Mouse (Mus musculus) C2C12 (cell line): ENCODE results near the gene Gm9639. TPM values are rescaled to one million over a fixed set of nuclear protein-coding genes. Genes with fewer than 3 reads are reported as not detected.
"Not testable (repeated sequence)": the region's sequence is repeated elsewhere in the genome, so short reads cannot be mapped to it uniquely, and the experiment has no call there.

Experiments used
- H3K27me3 ChIP-seq: one replicate; pipeline ENCODE4 v1.6.1; 2011; ENCODE audit not compliant: control insufficient read depth, insufficient read depth, insufficient read length
- H3K36me3 ChIP-seq: one replicate; pipeline ENCODE4 v1.6.1; 2011; ENCODE audit not compliant: control insufficient read depth, insufficient read depth
- H3K4me3 ChIP-seq: one replicate; pipeline ENCODE4 v1.5.1; 2011; ENCODE audit warnings: mild to moderate bottlenecking, control low read depth; ENCODE audit not compliant: poor library complexity, insufficient read depth, severe bottlenecking
- H3K79me2 ChIP-seq: one replicate; pipeline ENCODE4 v1.6.1; 2011; ENCODE audit not compliant: control insufficient read depth, insufficient read depth
- H3K79me3 ChIP-seq: one replicate; pipeline ENCODE4 v1.6.1; 2011; ENCODE audit warnings: low read depth, control low read depth
- H3ac ChIP-seq: one replicate; pipeline ENCODE3; 2011; ENCODE audit warnings: low read depth; ENCODE audit not compliant: control insufficient read depth, insufficient read length
- CEBPB ChIP-seq: IDR thresholded peaks from one replicate; pipeline ENCODE4 v1.6.1; 2011; ENCODE audit warnings: low read depth, mild to moderate bottlenecking, control low read depth, moderate library complexity
- CTCF ChIP-seq: IDR thresholded peaks from one replicate; pipeline ENCODE4 v1.5.1; 2011; ENCODE audit not compliant: control insufficient read depth, insufficient read depth, insufficient read length
- FOSL1 ChIP-seq: IDR thresholded peaks from one replicate; pipeline ENCODE4 v1.8.0; 2011; ENCODE audit warnings: mild to moderate bottlenecking, low read length; ENCODE audit not compliant: poor library complexity, insufficient read depth, severe bottlenecking
- MAX ChIP-seq: IDR thresholded peaks from one replicate; pipeline ENCODE4 v1.6.1; 2011; ENCODE audit warnings: mild to moderate bottlenecking, control low read depth
- MYOD1 ChIP-seq: IDR thresholded peaks from one replicate; pipeline ENCODE4 v1.6.1; 2011; ENCODE audit warnings: low read depth; ENCODE audit not compliant: control insufficient read depth, insufficient read length
- MYOG ChIP-seq: IDR thresholded peaks from one replicate; pipeline ENCODE4 v1.6.1; 2011; ENCODE audit not compliant: control insufficient read depth, insufficient read length; ENCODE audit errors: extremely low read depth
- USF1 ChIP-seq: IDR thresholded peaks from one replicate; pipeline ENCODE4 v1.6.1; 2011; ENCODE audit warnings: low read depth, mild to moderate bottlenecking, control low read depth, moderate library complexity
- polyA plus RNA-seq: library from polyadenylated mRNA; unstranded; fragments of >200 nt; fragmentation: generic; extraction: Trizol; gene quantifications from one replicate; pipeline ENCODE4 v1.2.1, GENCODE M21; 2012; ENCODE audit warnings: missing spikeins

Gene Gm9639
- polyA plus RNA-seq, 1 experiment = not detected

DNA sequence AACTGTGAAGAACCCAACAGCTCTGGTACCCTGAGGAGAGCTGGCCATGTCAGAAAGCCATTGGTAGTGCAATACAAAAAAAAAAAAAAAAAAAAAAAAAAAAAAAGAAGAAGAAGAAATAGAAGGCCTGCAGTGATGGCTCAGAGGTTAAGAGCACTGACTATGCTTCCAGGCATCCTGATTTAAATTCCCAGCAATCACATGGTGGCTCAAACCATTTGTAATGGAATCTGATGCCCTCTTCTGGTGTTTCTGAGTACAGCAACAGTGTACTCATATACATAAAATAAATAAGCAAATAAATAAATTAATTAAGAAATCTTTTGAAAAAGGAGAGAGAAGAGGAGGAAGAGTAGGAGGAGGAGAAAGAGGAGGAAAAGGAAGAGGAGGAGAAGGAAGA, 41.4 kb downstream of the Gm9639 start:
- no peak for TF ChIP-seq CEBPB
- TF ChIP-seq MYOG = no peak
- TF ChIP-seq CTCF = no peak
- TF ChIP-seq USF1 = no peak
- no peak for TF ChIP-seq FOSL1
- no peak for TF ChIP-seq MYOD1
- TF ChIP-seq MAX = no peak
- H3K36me3 ChIP-seq = no peaks in the 10 kb centered on the region
- H3ac ChIP-seq = no peak overlapping the region
- no peak overlapping the region for H3K4me3 ChIP-seq
- no peaks in the 10 kb centered on the region for H3K27me3 ChIP-seq
- H3K79me2 ChIP-seq = no peaks in the 10 kb centered on the region
- H3K79me3 ChIP-seq = no peaks in the 10 kb centered on the region

DNA sequence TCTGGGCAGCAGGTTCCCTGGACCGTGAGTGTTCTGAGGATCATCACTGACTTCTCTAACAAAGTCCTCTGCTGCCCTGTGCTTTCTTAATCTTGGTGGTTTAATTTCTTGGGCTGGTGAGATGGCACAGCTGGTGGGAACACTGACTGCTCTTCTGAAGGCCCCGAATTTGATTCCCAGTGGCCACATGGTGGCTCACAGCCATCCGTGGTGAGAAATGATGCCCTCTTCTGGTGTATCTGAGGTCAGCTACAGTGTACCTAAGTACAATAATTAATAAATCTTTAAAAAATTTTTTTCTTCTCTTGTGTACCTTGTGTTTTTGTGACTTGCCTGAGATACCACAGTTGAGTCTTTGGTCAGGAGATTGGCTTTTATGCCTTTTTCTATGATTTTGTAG, 42.6 kb downstream of the Gm9639 start:
- H3K4me3 ChIP-seq, H3K27me3 ChIP-seq, H3K79me3 ChIP-seq, H3K79me2 ChIP-seq, H3ac ChIP-seq, H3K36me3 ChIP-seq: not testable (repeated sequence)

DNA sequence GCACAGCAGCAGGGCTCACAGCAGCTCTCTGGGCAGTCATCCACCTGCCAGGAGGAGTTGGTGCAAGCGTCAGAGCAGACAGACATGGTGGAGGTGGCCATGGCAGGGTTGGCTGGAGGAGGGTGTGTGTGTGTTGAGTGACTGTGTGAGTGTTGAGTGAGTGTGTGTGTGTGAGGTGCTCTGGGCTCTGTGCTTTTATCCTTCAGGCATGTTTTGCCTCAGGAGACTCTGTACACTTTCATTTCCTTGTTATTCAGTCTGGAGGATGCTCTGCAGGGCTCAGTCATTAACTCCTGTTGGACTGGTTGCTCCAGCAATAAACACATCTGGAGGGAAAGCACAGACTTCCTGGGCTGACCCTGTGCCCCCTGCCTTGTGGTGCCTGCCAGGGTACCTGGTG, 43.6 kb downstream of the Gm9639 start, which contains the start of gene Gm9736:
TSS of gene Gm9736 (minus strand) at position 101 of the 400 bp plus-strand sequence.
- H3K27me3 ChIP-seq, H3K79me3 ChIP-seq, H3K36me3 ChIP-seq, H3K79me2 ChIP-seq, H3ac ChIP-seq, H3K4me3 ChIP-seq: not testable (repeated sequence)

GRCm38 (mm10) chr10:77750686-77751085, 44.2 kb downstream of the Gm9639 start:
- not testable (repeated sequence) for H3ac ChIP-seq, H3K27me3 ChIP-seq, H3K79me3 ChIP-seq, H3K36me3 ChIP-seq, H3K4me3 ChIP-seq, H3K79me2 ChIP-seq

Other genes with a start within 250 kb of the Gm9639 start
- gene Pttg1ip, start 213.4 kb downstream of the Gm9639 start, polyA plus RNA-seq = 96.1 TPM
- gene Sumo3, start 189.0 kb downstream of the Gm9639 start, polyA plus RNA-seq = 152 TPM
- gene Gm49325, start 188.9 kb downstream of the Gm9639 start, polyA plus RNA-seq = 5.1 TPM
- gene Ube2g2, start 172.8 kb downstream of the Gm9639 start, polyA plus RNA-seq = 85.5 TPM
- not detected for gene Tspear, start 108.5 kb downstream of the Gm9639 start, polyA plus RNA-seq
- gene Gm19402, start 104.3 kb downstream of the Gm9639 start, polyA plus RNA-seq = not detected
- gene Gm9508, start 97.8 kb downstream of the Gm9639 start, polyA plus RNA-seq = not detected
- not detected for gene Gm10272, start 88.5 kb downstream of the Gm9639 start, polyA plus RNA-seq
- not detected for gene Gm10024, start 83.6 kb downstream of the Gm9639 start, polyA plus RNA-seq
- not detected for gene Gm10142, start 79.3 kb downstream of the Gm9639 start, polyA plus RNA-seq
- gene Krtap12-1, start 74.5 kb downstream of the Gm9639 start, polyA plus RNA-seq = not detected
- gene Gm10100, start 68.6 kb downstream of the Gm9639 start, polyA plus RNA-seq = not detected
- not detected for gene Gm18596, start 52.4 kb downstream of the Gm9639 start, polyA plus RNA-seq
- not detected for gene Gm9736, start 43.7 kb downstream of the Gm9639 start, polyA plus RNA-seq
- gene Gm3233, start 35.4 kb downstream of the Gm9639 start, polyA plus RNA-seq = not detected
- gene Gm3238, start 23.8 kb downstream of the Gm9639 start, polyA plus RNA-seq = not detected
- not detected for gene Gm7138, start 18.1 kb downstream of the Gm9639 start, polyA plus RNA-seq
- not detected for gene Gm3250, start 12.5 kb downstream of the Gm9639 start, polyA plus RNA-seq
- gene Gm7137, start 6.9 kb downstream of the Gm9639 start, polyA plus RNA-seq = not detected
- gene Gm19668, start 4.1 kb upstream of the Gm9639 start, polyA plus RNA-seq = not detected
- gene Gm9507, start 16.8 kb upstream of the Gm9639 start, polyA plus RNA-seq = not detected
- gene Gm2696, start 19.6 kb upstream of the Gm9639 start, polyA plus RNA-seq = not detected
- gene Krtap10-4, start 32.0 kb upstream of the Gm9639 start, polyA plus RNA-seq = not detected
- gene Krtap10-10, start 40.9 kb upstream of the Gm9639 start, polyA plus RNA-seq = not detected
- not detected for gene Gm36176, start 51.7 kb upstream of the Gm9639 start, polyA plus RNA-seq
- gene Gm10318, start 57.8 kb upstream of the Gm9639 start, polyA plus RNA-seq = not detected
- gene Gm3285, start 66.9 kb upstream of the Gm9639 start, polyA plus RNA-seq = not detected
- 0.01 TPM for gene Lrrc3, start 107.5 kb upstream of the Gm9639 start, polyA plus RNA-seq
- 0.02 TPM for gene Trpm2, start 175.5 kb upstream of the Gm9639 start, polyA plus RNA-seq
- 14.6 TPM for gene 1810043G02Rik, start 183.4 kb upstream of the Gm9639 start, polyA plus RNA-seq
- gene Pfkl, start 215.0 kb upstream of the Gm9639 start, polyA plus RNA-seq = 45.2 TPM
- not detected for gene Dnmt3l, start 246.9 kb upstream of the Gm9639 start, polyA plus RNA-seq
- gene Aire, start 248.5 kb upstream of the Gm9639 start, polyA plus RNA-seq = not detected